Mouse (Mus musculus) ES-Bruce4 (cell line): ENCODE results near the gene Gm39653.

ENCODE experiments used
- CTCF ChIP-seq: IDR thresholded peaks from one replicate; pipeline ENCODE4 v1.8.1; 2011; ENCODE audit warnings: low read depth, low read length
- EP300 ChIP-seq: IDR thresholded peaks from 2 replicates; pipeline ENCODE4 v1.6.1; 2011; ENCODE audit warnings: low read depth, low read length; ENCODE audit not compliant: insufficient read depth

GRCm38 (mm10) chr1:63573432-63573831, 42.3 kb upstream of the Gm39653 start:
- TF ChIP-seq CTCF (no peak), EP300 (no peak)
